ENCODE assay signal across 8 mouse cellular contexts in genomic region chr9:83146446-83147188, GRCm38 (mm10). TPM values are rescaled to one million over a fixed set of nuclear protein-coding genes. Genes with fewer than 3 reads are reported as not detected.
DNase-seq lines count a peak whose midpoint lies in the region; ATAC-seq and TF ChIP-seq lines count a peak whose summit lies in the region.

Gene Hmgn3, minus strand, starts transcription at chr9:83146685.

- ATAC-seq in hindbrain, embryonic 15.5 days (ENCODE audit: low FRiP score, low read depth) = peak; percentile 98

- no peaks in the 10 kb centered on the region for H3K27me3 ChIP-seq in hindbrain, embryonic 15.5 days

- H3K36me3 ChIP-seq in hindbrain, embryonic 15.5 days = no peaks in the 10 kb centered on the region

- H3K27ac ChIP-seq in gastrocnemius, adult 2 months = peak within 1 kb of the TSS; percentile 81
- H3K27ac ChIP-seq in hindbrain, embryonic 15.5 days (replicated peaks) = peak within 1 kb of the TSS; percentile 85

- H3K9ac ChIP-seq in hindbrain, embryonic 15.5 days = peak within 1 kb of the TSS; percentile 74

- 8% methylated on average over 28 of the region's 28 CpGs for WGBS in hindbrain, embryonic 15.5 days

- no peak for TF ChIP-seq CTCF in gastrocnemius, adult 2 months (IDR thresholded peaks at IDR 0.05)

- peak; percentile 45 for DNase-seq in WW6 (ENCODE audit: low read depth, low spot score)
- DNase-seq in cerebellum, postnatal 36 days = peak; percentile 90 to 93
- DNase-seq in gastrocnemius, adult 2 months = peak; percentile 91
- peak; percentile 81 to 86 for DNase-seq in layer of hippocampus, postnatal 25 days (ENCODE audit: extremely low spot score in 1 of 2, low spot score in 1 of 2)
- DNase-seq in lung, postnatal 10 days = peak; percentile 92
- peak; percentile 85 for DNase-seq in ovary, postnatal 36 days (ENCODE audit: low spot score)
- DNase-seq in thymus, postnatal 10 days (ENCODE audit: low spot score in 2 of 2) = peak; percentile 53 to 55

- H3K4me1 ChIP-seq in hindbrain, embryonic 15.5 days (replicated peaks) = peaks cover 11% of the 10 kb centered on the region

- H3K4me2 ChIP-seq in hindbrain, embryonic 15.5 days = peak within 1 kb of the TSS; percentile 99

- intact Hi-C loops in gastrocnemius, adult 2 months (cut with DNase I) = no loop called here

- H3K4me3 ChIP-seq in gastrocnemius, adult 2 months = peak within 1 kb of the TSS; percentile 75
- peak within 1 kb of the TSS; percentile 61 for H3K4me3 ChIP-seq in hindbrain, embryonic 15.5 days

- no peaks in the 10 kb centered on the region for H3K9me3 ChIP-seq in hindbrain, embryonic 15.5 days

RNA-seq across cellular contexts. Expression of gene Hmgn3, which starts in this region (rescaled TPM):
- 1 to 10 TPM; 2.5 to 5.5 TPM for total RNA-seq in gastrocnemius, adult 2 months (2021)
- 155 and 161 TPM in 2 replicates for polyA plus RNA-seq in hindbrain, embryonic 15.5 days (2015; fragmentation: Nextera tagmentation; extraction: Ambion mirVana)
- 100 to 1,000 TPM in 1 of 2 experiments, 10 to 100 TPM in 1; 88.5 to 103 TPM for total RNA-seq in layer of hippocampus, postnatal 25 days (2021)

Comparison
In these comparisons a context has a peak if more than half of its experiments do, and no peak if none do; other contexts are left out.
1. Peak in every context shown above with its lines: DNase-seq, ATAC-seq, H3K4me3 ChIP-seq and H3K27ac ChIP-seq.
2. RNA of gene Hmgn3 (total RNA-seq): 88.5 to 103 TPM in layer of hippocampus, postnatal 25 days; 2.5 to 5.5 TPM in gastrocnemius, adult 2 months; every median in the first group is over 10 times any median in the second.